Mouse (Mus musculus) ES-E14 (cell line): ENCODE data around the gene Cacng6. TPM values are rescaled to one million over a fixed set of nuclear protein-coding genes. Genes with fewer than 3 reads are reported as not detected.

Experiments used
- DNase-seq: peaks from one replicate; pipeline ENCODE4 v3.0.0-alpha.2; 2013; ENCODE audit warnings: low read depth, low spot score
- H3K27ac ChIP-seq: 2 replicates; pipeline ENCODE4 v1.5.1; 2012; ENCODE audit warnings: low read depth, mild to moderate bottlenecking, low read length, moderate library complexity, mixed read lengths; ENCODE audit not compliant: poor library complexity, insufficient read depth, severe bottlenecking
- H3K36me3 ChIP-seq: 2 replicates; pipeline ENCODE4 v1.6.1; 2012; ENCODE audit warnings: mild to moderate bottlenecking, low read length, moderate library complexity, mixed read lengths; ENCODE audit not compliant: control insufficient read depth, poor library complexity, insufficient read depth, severe bottlenecking
- H3K4me1 ChIP-seq, 2 experiments: fragments of 150-350 bp in 1 of 2; sonication (generic) in 1 of 2; 2 replicates each; pipeline ENCODE4 v1.6.1; 2012; ENCODE audit warnings: low read length in 2 of 2, mild to moderate bottlenecking in 1 of 2, mixed read lengths in 1 of 2; ENCODE audit not compliant: control insufficient read depth in 2 of 2, insufficient read depth in 2 of 2, poor library complexity in 1 of 2
- H3K4me3 ChIP-seq, 2 experiments: fragments of 150-350 bp in 1 of 2; sonication (generic) in 1 of 2; 2 replicates each; pipeline ENCODE4 v1.5.1; 2012; ENCODE audit warnings: low read length in 2 of 2, low read depth in 1 of 2, mild to moderate bottlenecking in 1 of 2, mixed read lengths in 1 of 2; ENCODE audit not compliant: insufficient read depth in 1 of 2, poor library complexity in 1 of 2, severe bottlenecking in 1 of 2
- H3K9ac ChIP-seq: 2 replicates; pipeline ENCODE4 v1.6.1; 2012; ENCODE audit warnings: low read depth, mild to moderate bottlenecking, low read length, mixed read lengths; ENCODE audit not compliant: poor library complexity, insufficient read depth, severe bottlenecking
- H3K9me3 ChIP-seq: fragments of 150-350 bp; sonication (generic); 2 replicates; pipeline ENCODE4 v1.6.1; 2012; ENCODE audit warnings: low read depth, mild to moderate bottlenecking, low read length; ENCODE audit not compliant: control insufficient read depth, insufficient read depth
- CHD2 ChIP-seq: IDR thresholded peaks from 2 replicates; pipeline ENCODE4 v1.6.1; 2014; ENCODE audit warnings: mild to moderate bottlenecking, low read depth, low read length, inconsistent platforms
- HCFC1 ChIP-seq: IDR thresholded peaks from 2 replicates; pipeline ENCODE4 v1.6.1; 2012; ENCODE audit warnings: low read length, inconsistent platforms, borderline replicate concordance; ENCODE audit not compliant: insufficient read depth
- MAFK ChIP-seq: IDR thresholded peaks from 2 replicates; pipeline ENCODE4 v1.6.1; 2014; ENCODE audit warnings: mild to moderate bottlenecking, low read depth, low read length, inconsistent platforms; ENCODE audit not compliant: insufficient read depth
- ZC3H11A ChIP-seq: IDR thresholded peaks from 2 replicates; pipeline ENCODE4 v1.6.1; 2012; ENCODE audit warnings: low read depth, mild to moderate bottlenecking, inconsistent platforms, low read length, borderline replicate concordance
- ZNF384 ChIP-seq: IDR thresholded peaks from 2 replicates; pipeline ENCODE4 v1.6.1; 2012; ENCODE audit warnings: low read depth, low read length, inconsistent platforms
- in situ Hi-C, 2 experiments: fragments of 600-800 bp; cut with MboI; formaldehyde crosslinking; loops; one replicate each; pipeline ENCODE4 v1.15.1; 2025; ENCODE audit warnings: low sequenced_read_pairs in 2 of 2, inconsistent platforms in 1 of 2; ENCODE audit not compliant: unreplicated experiment in 2 of 2
- total RNA-seq: library from RNA; depleted of rRNA; stranded (reverse); fragments of 300-350 nt; gene quantifications from 2 replicates; pipeline ENCODE4 v1.2.3, GENCODE M21; 2012

Cacng6 gene
- total RNA-seq, 1 experiment, result 5.8 TPM

- H3K9ac ChIP-seq, result no peak overlapping the region
- no peak overlapping the region for H3K27ac ChIP-seq
- H3K36me3 ChIP-seq, result no peaks in the 10 kb centered on the region
- in situ Hi-C loops, result no loop called here
- peaks cover 4 to 5% of the 10 kb centered on the region in 2 experiments; a peak in 3 of 4 replicates for H3K4me1 ChIP-seq
- H3K4me3 ChIP-seq, result no peak overlapping the region
- no peak for TF ChIP-seq ZNF384
- TF ChIP-seq ZC3H11A, result no peak
- no peak for TF ChIP-seq MAFK
- no peak for TF ChIP-seq HCFC1
- no peak for TF ChIP-seq CHD2
- no peaks in the 10 kb centered on the region for H3K9me3 ChIP-seq
- no peak for DNase-seq
These were observed 37.8 kb upstream of the Cacng6 start for GRCm38 (mm10) chr7:3386036-3386730.

- no peaks in the 10 kb centered on the region for H3K9me3 ChIP-seq
- H3K4me1 ChIP-seq, result peaks cover 5 to 10% of the 10 kb centered on the region in 2 experiments; a peak in 3 of 4 replicates
- no peak for TF ChIP-seq ZNF384
- TF ChIP-seq HCFC1, result no peak
- no peak for TF ChIP-seq MAFK
- no peak for TF ChIP-seq CHD2
- TF ChIP-seq ZC3H11A, result no peak
- no peak for DNase-seq
- H3K27ac ChIP-seq, result no peak overlapping the region
- H3K4me3 ChIP-seq, result no peak overlapping the region
- in situ Hi-C loops, result no loop called here
- H3K9ac ChIP-seq, result no peak overlapping the region
- no peaks in the 10 kb centered on the region for H3K36me3 ChIP-seq
These were observed 36.2 kb upstream of the Cacng6 start for GRCm38 (mm10) chr7:3387761-3388160.

GRCm38 (mm10) chr7:3388885-3389284, 35.1 kb upstream of the Cacng6 start:
- in situ Hi-C loops, result no loop called here
- TF ChIP-seq ZC3H11A, result no peak
- Histone ChIP-seq H3K27ac (no peak overlapping the region), H3K9ac (no peak overlapping the region), H3K9me3 (no peaks in the 10 kb centered on the region), H3K36me3 (no peaks in the 10 kb centered on the region), H3K4me3 (no peak overlapping the region), H3K4me1 (peaks cover 5 to 10% of the 10 kb centered on the region in 2 experiments; a peak in 3 of 4 replicates)
- no peak for DNase-seq

GRCm38 (mm10) chr7:3389444-3390412, 34.3 kb upstream of the Cacng6 start:
- TF ChIP-seq ZNF384, result peak; percentile 54; the same call in 1 of the 2 replicates
- no peak for TF ChIP-seq ZC3H11A
- TF ChIP-seq MAFK, result no peak
- no peak for TF ChIP-seq HCFC1
- TF ChIP-seq CHD2, result no peak
- Histone ChIP-seq H3K4me3 (peak overlapping the region in 1 of 2 experiments; percentile 17; a peak in 1 of 4 replicates), H3K9ac (no peak overlapping the region), H3K36me3 (no peaks in the 10 kb centered on the region; the same call in 1 of the 2 replicates), H3K4me1 (peaks cover 5 to 13% of the 10 kb centered on the region in 2 experiments; a peak in 3 of 4 replicates), H3K27ac (peak overlapping the region; percentile 12; the same call in 1 of the 2 replicates), H3K9me3 (no peaks in the 10 kb centered on the region)
- DNase-seq, result no peak
- in situ Hi-C loops, result no loop called here
